Mouse (Mus musculus): ENCODE measurements around the gene Il18.

DNA sequence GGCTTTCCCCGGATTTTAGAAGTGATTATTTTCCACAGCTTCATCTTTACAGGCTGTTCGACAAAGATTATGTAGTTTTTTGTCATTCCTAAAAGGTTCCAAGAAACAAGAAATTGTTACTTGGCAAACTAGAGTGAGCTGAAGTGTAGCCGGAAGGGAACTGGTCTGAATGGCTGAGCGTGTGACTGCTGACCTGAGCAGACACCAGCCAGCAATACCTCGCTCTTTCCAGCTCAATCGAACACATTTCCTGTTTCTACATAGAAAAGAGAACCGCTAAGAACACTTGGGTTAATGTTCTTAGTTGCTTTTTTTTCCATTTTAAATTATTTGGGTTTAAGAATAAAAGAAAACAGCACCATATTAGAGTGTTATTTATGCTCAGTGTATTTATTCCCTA is 14.5 kb upstream of the Il18 start:
- TF ChIP-seq POLR2A (IDR thresholded peaks at IDR 0.05; ENCODE audit: low read depth, low read length) (no peak), CTCF (IDR thresholded peaks at IDR 0.05; ENCODE audit: extremely low read depth, insufficient read depth, insufficient read length, insufficient replicate concordance) (no peak)

Measured in spleen, adult 2 months (tissue).